Mouse (Mus musculus) heart, embryonic 14.5 days (tissue): ENCODE results near the gene Galm. TPM values are rescaled to one million over a fixed set of nuclear protein-coding genes. Genes with fewer than 3 reads are reported as not detected.
"Not testable (repeated sequence)": the region's sequence is repeated elsewhere in the genome, so short reads cannot be mapped to it uniquely, and the experiment has no call there.

Experiments
- ATAC-seq: fragments of 200-750 bp; cut with Nextera tagmentation; 2 replicates; pipeline ENCODE4 v1.8.0; 2017; ENCODE audit warnings: low read depth, moderate TSS enrichment; ENCODE audit not compliant: insufficient number of reproducible peaks, insufficient read depth, low FRiP score
- H3K27ac ChIP-seq, 2 experiments: fragments of 200-500 bp in 1 of 2; fragments of 300-500 bp in 1 of 2; sonication (generic) in 1 of 2; replicated peaks in 1 of 2; 2 replicates each; pipeline ENCODE4 v1.5.1; 2012 to 2014; ENCODE audit warnings: low read depth in 2 of 2, low read length in 2 of 2, control low read depth in 1 of 2, mild to moderate bottlenecking in 1 of 2, mixed read lengths in 1 of 2; ENCODE audit not compliant: control insufficient read depth in 1 of 2, insufficient read depth in 1 of 2
- H3K27me3 ChIP-seq: fragments of 300-500 bp; sonication (generic); 2 replicates; pipeline ENCODE4 v1.6.1; 2014; ENCODE audit warnings: mild to moderate bottlenecking, low read length, control low read depth; ENCODE audit not compliant: control insufficient read depth, insufficient read depth
- H3K36me3 ChIP-seq: fragments of 300-500 bp; sonication (generic); 2 replicates; pipeline ENCODE4 v1.6.1; 2014; ENCODE audit warnings: mild to moderate bottlenecking, control low read depth, low read length, mixed read lengths; ENCODE audit not compliant: control insufficient read depth, insufficient read depth
- H3K4me1 ChIP-seq, 2 experiments: fragments of 200-500 bp in 1 of 2; fragments of 300-500 bp in 1 of 2; sonication (generic) in 1 of 2; 2 replicates each; pipeline ENCODE4 v1.6.1; 2012 to 2014; ENCODE audit warnings: low read length in 2 of 2, control low read depth in 1 of 2, mixed read lengths in 1 of 2; ENCODE audit not compliant: control insufficient read depth in 2 of 2, insufficient read depth in 2 of 2
- H3K4me2 ChIP-seq: fragments of 300-500 bp; sonication (generic); 2 replicates; pipeline ENCODE4 v1.6.1; 2014; ENCODE audit warnings: mild to moderate bottlenecking, low read length
- H3K4me3 ChIP-seq, 2 experiments: fragments of 200-500 bp in 1 of 2; fragments of 300-500 bp in 1 of 2; sonication (generic) in 1 of 2; 2 replicates each; pipeline ENCODE4 v1.5.1; 2012 to 2014; ENCODE audit warnings: low read length in 2 of 2, mild to moderate bottlenecking in 2 of 2, control low read depth in 1 of 2, low read depth in 1 of 2, moderate library complexity in 1 of 2; ENCODE audit not compliant: control insufficient read depth in 1 of 2, insufficient read depth in 1 of 2
- H3K9ac ChIP-seq: fragments of 300-500 bp; sonication (generic); 2 replicates; pipeline ENCODE4 v1.6.1; 2014; ENCODE audit warnings: mild to moderate bottlenecking, low read length
- H3K9me3 ChIP-seq: fragments of 300-500 bp; sonication (generic); 2 replicates; pipeline ENCODE4 v1.6.1; 2016; ENCODE audit warnings: low read length, control low read depth; ENCODE audit not compliant: control insufficient read depth
- WGBS: fragments of 180-500 bp; shearing (Covaris S2); extraction: QIAGEN DNeasy Blood & Tissue Kit; methylation state at CpG from one replicate; pipeline ENCODE4 v1.1.7; 2014; 5-methylcytosine and 5-hydroxymethylcytosine counted together
- polyA plus RNA-seq: library from polyadenylated mRNA; unstranded; fragments of >200 nt; fragmentation: Nextera tagmentation; extraction: Ambion mirVana; gene quantifications from 2 replicates; pipeline ENCODE4 v1.2.1, GENCODE M21; 2014

Galm gene
- polyA plus RNA-seq, 1 experiment from 2014 or later: 13.7 TPM

DNA sequence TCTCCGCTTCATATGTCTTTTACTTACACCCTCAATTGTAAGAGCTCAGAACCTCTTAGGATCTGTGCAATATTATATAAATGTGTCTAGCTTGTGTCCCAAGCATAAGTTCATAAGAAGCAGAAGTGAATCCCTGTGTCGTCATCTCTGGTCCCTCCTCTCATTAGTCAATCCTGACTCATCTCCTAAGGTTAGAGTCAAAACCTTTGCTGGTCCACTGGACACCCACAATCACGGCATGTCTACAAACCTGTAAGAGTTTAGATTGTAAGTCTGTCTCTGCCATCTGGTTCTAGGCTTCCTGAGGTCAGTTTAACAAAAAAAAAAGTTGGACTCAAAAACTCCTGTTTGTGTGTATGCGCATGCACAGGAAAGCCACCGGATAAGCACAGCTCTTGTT, 45.5 kb downstream of the Galm start:
- WGBS: 72% methylated on average over 5 of the region's 5 CpGs
- Histone ChIP-seq H3K27ac (no peak overlapping the region), H3K4me1 (peaks cover 9 to 16% of the 10 kb centered on the region in 2 experiments), H3K36me3 (no peaks in the 10 kb centered on the region), H3K9me3 (no peaks in the 10 kb centered on the region), H3K4me2 (no peak overlapping the region), H3K9ac (no peak overlapping the region), H3K4me3 (no peak overlapping the region), H3K27me3 (no peaks in the 10 kb centered on the region)
- no peak for ATAC-seq

DNA sequence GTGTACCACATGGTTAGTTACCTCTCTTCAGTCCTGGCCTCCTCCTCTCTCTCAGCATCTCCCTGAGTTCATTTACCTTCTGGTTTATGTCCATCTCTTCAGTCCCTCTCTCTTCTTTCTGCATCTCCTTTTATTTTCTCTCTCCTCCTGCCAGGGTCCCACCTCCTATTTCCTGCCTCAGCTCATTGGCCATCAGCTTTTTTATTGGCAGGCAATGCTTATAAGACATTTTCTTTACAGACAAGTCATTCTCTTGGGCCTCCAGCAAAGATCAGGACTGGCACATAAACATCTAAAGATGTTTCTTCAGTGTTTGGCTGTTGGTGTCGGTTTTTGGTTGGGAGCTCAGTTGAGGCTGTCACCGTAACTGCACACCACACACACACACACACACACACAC, 46.4 kb downstream of the Galm start:
- Histone ChIP-seq H3K9ac (no peak overlapping the region), H3K9me3 (no peaks in the 10 kb centered on the region), H3K4me1 (peaks cover under 1 to 7% of the 10 kb centered on the region in 2 experiments), H3K4me3 (no peak overlapping the region), H3K36me3 (no peaks in the 10 kb centered on the region), H3K27ac (no peak overlapping the region), H3K4me2 (no peak overlapping the region), H3K27me3 (no peaks in the 10 kb centered on the region)
- 86% methylated on average over 2 of the region's 2 CpGs for WGBS
- ATAC-seq: no peak

DNA sequence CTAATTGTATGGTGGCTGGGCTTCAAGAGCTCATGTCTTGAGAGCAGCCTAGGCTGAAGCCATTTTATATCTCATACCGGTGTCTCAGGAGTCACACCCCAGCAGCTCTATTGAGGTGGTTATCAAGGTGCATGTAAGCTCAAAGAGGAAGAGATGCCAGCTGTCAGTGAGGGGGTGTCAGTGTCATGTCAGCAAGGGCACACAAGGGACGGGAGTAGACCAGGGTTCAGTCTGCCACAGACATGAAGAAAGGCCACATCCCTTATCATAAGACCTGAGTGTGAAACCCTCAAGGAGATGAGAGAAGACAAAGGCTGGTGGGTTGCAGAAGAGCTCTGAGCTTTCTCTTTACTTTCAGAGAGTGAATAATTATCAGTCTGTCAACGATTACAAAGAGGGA, 46.9 kb downstream of the Galm start:
- no peaks in the 10 kb centered on the region for H3K9me3 ChIP-seq
- H3K36me3 ChIP-seq: no peaks in the 10 kb centered on the region
- 51% methylated on average over 3 of the region's 3 CpGs for WGBS
- H3K4me3 ChIP-seq: no peak overlapping the region
- no peak overlapping the region for H3K9ac ChIP-seq
- no peak for ATAC-seq
- peaks cover 0 to 3% of the 10 kb centered on the region in 2 experiments; a peak in 1 of 4 replicates for H3K4me1 ChIP-seq
- no peak overlapping the region for H3K27ac ChIP-seq
- H3K4me2 ChIP-seq: no peak overlapping the region
- no peaks in the 10 kb centered on the region for H3K27me3 ChIP-seq

DNA sequence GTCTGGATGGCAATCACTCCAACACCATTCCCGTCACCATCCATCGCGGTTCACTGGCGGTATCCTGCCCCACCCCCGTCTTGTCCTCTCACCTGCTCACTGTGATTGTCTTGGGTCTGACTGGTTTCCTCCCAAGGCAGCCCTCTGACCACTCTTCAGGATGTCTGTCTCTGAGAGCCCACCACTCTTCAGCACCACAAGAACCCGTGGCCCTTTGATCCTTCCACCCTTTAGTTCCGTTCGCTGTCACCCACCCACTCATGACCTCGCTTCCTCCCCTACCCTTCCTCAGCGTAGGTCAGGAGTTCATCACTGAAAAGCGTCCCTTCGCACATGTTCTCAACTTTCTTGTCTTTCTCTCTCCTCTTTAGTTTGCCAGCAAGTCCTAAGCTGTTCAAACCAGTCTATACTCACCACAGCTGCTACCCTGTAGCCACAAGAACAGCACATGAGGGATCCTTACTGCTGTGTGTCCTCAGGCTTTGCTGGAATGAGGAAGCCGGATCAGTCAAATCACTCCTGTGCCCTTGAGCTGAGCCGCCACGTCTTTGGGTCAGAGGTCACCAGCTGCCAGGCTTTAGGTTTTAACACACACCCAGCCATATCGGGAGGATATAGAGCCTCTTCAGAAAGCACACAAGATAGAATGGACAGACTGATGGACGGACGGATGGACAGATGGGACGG, 47.6 kb downstream of the Galm start:
- WGBS: 71% methylated on average over 19 of the region's 19 CpGs
- peaks cover 0 to 3% of the 10 kb centered on the region in 2 experiments; a peak in 1 of 4 replicates for H3K4me1 ChIP-seq
- H3K9me3 ChIP-seq: no peaks in the 10 kb centered on the region
- H3K27me3 ChIP-seq: no peaks in the 10 kb centered on the region
- no peak overlapping the region for H3K4me3 ChIP-seq
- no peak overlapping the region for H3K9ac ChIP-seq
- H3K36me3 ChIP-seq: no peaks in the 10 kb centered on the region
- no peak overlapping the region for H3K27ac ChIP-seq
- ATAC-seq: 0 out of 2 replicates have a peak, but pooled peaks have one; percentile 21
- no peak overlapping the region for H3K4me2 ChIP-seq

DNA sequence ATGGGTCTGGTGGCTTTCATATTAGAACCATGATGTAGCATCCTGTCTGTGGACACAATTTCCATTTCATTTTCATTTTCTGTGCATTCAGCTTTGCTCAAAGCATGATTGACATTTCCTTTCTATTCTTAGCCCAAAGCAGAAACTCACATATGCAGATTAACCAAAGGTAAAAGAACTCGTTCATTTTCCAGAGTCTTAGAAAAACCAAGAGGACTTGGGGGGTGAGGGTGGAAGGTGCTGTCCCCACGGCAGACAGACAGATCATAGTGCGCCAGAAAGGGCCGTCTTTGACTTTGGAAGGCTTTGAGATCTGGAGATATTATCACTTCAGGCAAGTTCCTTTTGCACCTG, 48.1 kb downstream of the Galm start:
- WGBS: 84% methylated on average over 4 of the region's 4 CpGs
- no peak overlapping the region for H3K4me2 ChIP-seq
- ATAC-seq: no peak
- no peak overlapping the region for H3K27ac ChIP-seq
- H3K27me3 ChIP-seq: no peaks in the 10 kb centered on the region
- H3K9me3 ChIP-seq: no peaks in the 10 kb centered on the region
- no peak overlapping the region for H3K4me3 ChIP-seq
- no peak overlapping the region for H3K9ac ChIP-seq
- H3K36me3 ChIP-seq: no peaks in the 10 kb centered on the region
- H3K4me1 ChIP-seq: peaks cover 0 to 3% of the 10 kb centered on the region in 2 experiments; a peak in 1 of 4 replicates

DNA sequence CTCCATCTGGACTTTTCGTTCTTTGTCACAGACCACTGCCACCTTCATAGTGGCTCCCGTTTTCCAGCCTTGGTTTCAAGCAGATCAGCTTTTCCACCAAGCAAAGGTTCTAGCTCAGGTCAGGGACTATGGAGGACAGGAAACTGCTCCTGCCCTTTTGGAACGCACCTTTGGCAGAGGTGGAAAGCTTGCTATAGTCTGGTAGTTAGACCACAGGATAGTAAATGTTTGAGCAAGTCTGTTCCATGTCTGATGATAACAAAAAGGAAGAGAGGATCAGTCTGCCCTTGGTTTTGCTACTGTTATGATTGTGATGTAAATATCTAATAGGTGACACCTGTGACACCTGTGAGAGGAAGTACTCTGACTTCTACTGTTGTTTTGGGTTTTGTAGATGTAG, 48.7 kb downstream of the Galm start:
- Histone ChIP-seq H3K27me3 (no peaks in the 10 kb centered on the region), H3K4me3 (no peak overlapping the region), H3K9ac (no peak overlapping the region), H3K9me3 (no peaks in the 10 kb centered on the region), H3K36me3 (no peaks in the 10 kb centered on the region), H3K4me1 (peaks cover 0 to 3% of the 10 kb centered on the region in 2 experiments; a peak in 1 of 4 replicates), H3K4me2 (no peak overlapping the region), H3K27ac (no peak overlapping the region)
- 86% methylated on average over 3 of the region's 3 CpGs for WGBS
- ATAC-seq: no peak

DNA sequence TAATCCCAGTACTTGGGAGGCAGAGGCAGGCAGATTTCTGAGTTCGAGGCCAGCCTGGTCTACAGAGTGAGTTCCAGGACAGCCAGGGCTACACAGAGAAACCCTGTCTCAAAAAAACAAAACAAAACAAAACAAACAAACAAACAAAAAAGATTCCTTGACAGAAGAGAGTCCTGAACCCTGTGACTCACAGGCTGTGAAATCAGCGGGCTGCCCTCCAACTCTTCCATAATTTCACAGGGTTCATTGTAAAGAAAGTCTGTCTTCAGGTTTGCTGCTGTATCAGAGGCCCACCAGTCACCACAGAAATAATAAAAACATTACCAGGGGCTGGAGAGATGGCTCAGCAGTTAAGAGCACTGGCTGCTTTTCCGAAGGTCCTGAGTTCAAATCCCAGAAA, 51.6 kb downstream of the Galm start:
- H3K4me1 ChIP-seq, H3K9ac ChIP-seq, H3K4me3 ChIP-seq, H3K4me2 ChIP-seq, ATAC-seq, H3K27me3 ChIP-seq, H3K9me3 ChIP-seq, H3K36me3 ChIP-seq, H3K27ac ChIP-seq: not testable (repeated sequence)
- 92% methylated on average over 3 of the region's 3 CpGs for whole genome bisulfite sequencing

DNA sequence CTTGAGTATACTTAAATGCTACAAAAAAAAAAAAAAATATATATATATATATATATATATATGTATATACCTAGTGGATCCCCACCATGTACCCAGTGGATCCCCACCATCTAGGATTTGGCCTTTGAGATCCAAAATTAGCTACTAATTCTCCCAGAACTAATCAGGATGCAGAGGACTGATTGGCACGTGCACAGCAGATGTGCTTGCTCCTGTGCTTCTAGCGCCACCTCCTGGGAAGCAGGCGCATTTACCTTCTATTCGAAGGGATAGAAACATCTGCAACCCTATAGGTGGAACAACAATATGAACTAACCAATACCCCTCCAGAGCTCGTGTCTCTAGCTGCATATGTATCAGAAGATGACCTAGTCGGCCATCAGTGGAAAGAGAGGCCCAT, 52.7 kb downstream of the Galm start:
- H3K9ac ChIP-seq: no peak overlapping the region
- H3K27me3 ChIP-seq: no peaks in the 10 kb centered on the region
- 2% methylated on average over 6 of the region's 6 CpGs for WGBS
- no peak overlapping the region for H3K4me3 ChIP-seq
- H3K36me3 ChIP-seq: 0 out of 2 replicates have a peak, but pooled peaks cover 2% of the 10 kb centered on the region
- no peaks in the 10 kb centered on the region for H3K9me3 ChIP-seq
- 0 out of 2 replicates have a peak, but pooled peaks have one; percentile 50 for ATAC-seq
- H3K4me2 ChIP-seq: no peak overlapping the region
- 0 out of 4 replicates have a peak, but pooled peaks cover 0 to 2% of the 10 kb centered on the region in 2 experiments for H3K4me1 ChIP-seq
- no peak overlapping the region for H3K27ac ChIP-seq
